Mouse (Mus musculus) neural tube, embryonic 12.5 days (tissue): ENCODE results near the gene Reep3. TPM values are rescaled to one million over a fixed set of nuclear protein-coding genes. Genes with fewer than 3 reads are reported as not detected.

Experiments
- ATAC-seq: fragments of 200-750 bp; cut with Nextera tagmentation; 2 replicates; pipeline ENCODE4 v1.8.0; 2017; ENCODE audit warnings: low read depth, mild to moderate bottlenecking, moderate TSS enrichment, moderate library complexity; ENCODE audit not compliant: low FRiP score
- H3K27ac ChIP-seq: fragments of 300-500 bp; sonication (generic); 2 replicates; pipeline ENCODE4 v1.5.1; 2016
- H3K27me3 ChIP-seq: fragments of 300-500 bp; sonication (generic); replicated peaks from 2 replicates; pipeline ENCODE4 v1.6.1; 2016; ENCODE audit warnings: mild to moderate bottlenecking
- H3K36me3 ChIP-seq: fragments of 300-500 bp; sonication (generic); 2 replicates; pipeline ENCODE4 v1.6.1; 2016; ENCODE audit warnings: mild to moderate bottlenecking
- H3K4me1 ChIP-seq: fragments of 300-500 bp; sonication (generic); 2 replicates; pipeline ENCODE4 v1.6.1; 2016
- H3K4me2 ChIP-seq: fragments of 300-500 bp; sonication (generic); replicated peaks from 2 replicates; pipeline ENCODE4 v1.6.1; 2016; ENCODE audit warnings: mild to moderate bottlenecking
- H3K4me3 ChIP-seq: fragments of 300-500 bp; sonication (generic); 2 replicates; pipeline ENCODE4 v1.5.1; 2016
- H3K9ac ChIP-seq: fragments of 300-500 bp; sonication (generic); 2 replicates; pipeline ENCODE4 v1.6.1; 2016; ENCODE audit warnings: mild to moderate bottlenecking
- H3K9me3 ChIP-seq: fragments of 300-500 bp; sonication (generic); 2 replicates; pipeline ENCODE4 v1.6.1; 2016; ENCODE audit warnings: mild to moderate bottlenecking
- WGBS: fragments of 180-500 bp; shearing (Covaris S2); methylation state at CpG from one replicate; pipeline ENCODE4 v1.1.7; 2016; 5-methylcytosine and 5-hydroxymethylcytosine counted together
- polyA plus RNA-seq: library from polyadenylated mRNA; unstranded; fragments of >200 nt; fragmentation: Nextera tagmentation; extraction: Ambion mirVana; gene quantifications from 2 replicates; pipeline ENCODE4 v1.2.1, GENCODE M21; 2016

The Reep3 gene
- polyA plus RNA-seq, 1 experiment from 2014 or later, result 57.5 TPM

DNA sequence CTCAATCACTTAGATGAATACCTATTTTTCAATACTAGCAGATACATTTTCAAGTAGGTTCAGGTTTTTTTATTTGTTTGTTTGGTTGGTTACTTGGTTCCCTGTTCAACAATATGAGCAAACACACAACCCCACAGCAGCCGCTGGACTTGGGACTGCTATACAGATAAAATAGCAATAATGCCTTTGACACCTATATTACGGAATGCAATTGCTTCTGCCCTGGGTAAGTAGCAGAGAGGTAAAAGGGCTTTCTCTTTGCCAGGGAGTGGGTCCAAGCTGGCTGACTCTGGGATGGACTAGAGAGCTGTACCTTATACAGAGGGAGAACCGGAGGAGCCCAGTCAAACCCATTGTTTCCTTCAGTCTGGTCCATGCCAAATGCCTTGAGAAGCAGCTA is 56.3 kb downstream of the Reep3 start:
- Histone ChIP-seq H3K9ac (no peak overlapping the region), H3K4me2 (no peak overlapping the region), H3K9me3 (no peaks in the 10 kb centered on the region), H3K36me3 (peaks cover 3% of the 10 kb centered on the region; the same call in 1 of the 2 replicates), H3K27me3 (no peaks in the 10 kb centered on the region), H3K4me3 (no peak overlapping the region), H3K27ac (no peak overlapping the region), H3K4me1 (peaks cover 8% of the 10 kb centered on the region)
- no peak for ATAC-seq
- 91% methylated on average over 3 of the region's 3 CpGs for WGBS

DNA sequence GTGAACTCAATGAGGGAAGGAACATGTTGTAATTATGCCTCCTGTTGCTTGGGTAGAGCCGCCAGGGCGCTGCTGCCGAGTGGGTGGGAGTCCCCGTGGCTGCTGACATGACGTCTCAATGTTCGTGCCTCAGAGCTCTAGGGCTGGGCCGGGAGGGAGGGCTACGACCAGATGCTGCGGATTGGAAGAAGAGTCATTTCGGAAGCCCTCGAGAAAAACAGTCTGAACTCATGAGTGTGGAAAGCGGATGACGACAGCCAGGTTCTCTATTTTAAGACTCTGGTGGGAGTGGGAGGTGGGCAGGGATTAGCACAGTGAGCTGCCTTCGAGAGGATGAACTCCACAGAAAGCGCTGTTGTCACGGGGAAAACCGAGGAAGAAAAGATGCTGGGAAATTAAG is 57.7 kb downstream of the Reep3 start:
- no peaks in the 10 kb centered on the region for H3K4me1 ChIP-seq

DNA sequence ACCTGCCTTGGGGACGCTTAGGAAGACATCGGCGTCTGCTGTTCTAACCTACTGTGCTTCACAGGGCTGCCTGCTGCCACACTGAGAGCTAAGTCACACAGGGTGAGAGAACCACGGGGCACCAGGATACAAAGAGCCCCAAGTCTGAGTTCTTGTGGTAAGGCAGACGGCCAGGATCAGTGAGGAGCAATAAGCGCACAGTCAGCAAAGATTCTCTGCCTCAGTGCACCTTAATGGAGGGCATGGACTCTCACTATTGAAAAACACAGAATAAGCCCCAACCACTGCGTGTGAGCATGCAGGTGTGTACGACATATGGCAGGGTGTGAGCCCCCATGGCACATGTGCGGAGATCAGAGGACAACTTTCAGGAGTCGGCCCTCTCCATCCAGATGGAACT is 60.2 kb downstream of the Reep3 start:
- 88% methylated on average over 10 of the region's 10 CpGs for WGBS
- Histone ChIP-seq H3K4me2 (no peak overlapping the region), H3K27me3 (no peaks in the 10 kb centered on the region), H3K27ac (no peak overlapping the region), H3K9me3 (no peaks in the 10 kb centered on the region), H3K4me3 (no peak overlapping the region), H3K9ac (no peak overlapping the region), H3K4me1 (no peaks in the 10 kb centered on the region), H3K36me3 (peaks cover 3% of the 10 kb centered on the region; the same call in 1 of the 2 replicates)
- ATAC-seq, result no peak

More for the DNA sequence above, 57.7 kb downstream of the Reep3 start:
- Histone ChIP-seq H3K27ac (no peak overlapping the region), H3K9me3 (no peaks in the 10 kb centered on the region), H3K27me3 (no peaks in the 10 kb centered on the region), H3K9ac (no peak overlapping the region), H3K4me2 (no peak overlapping the region), H3K36me3 (peaks cover 3% of the 10 kb centered on the region; the same call in 1 of the 2 replicates), H3K4me3 (no peak overlapping the region)
- WGBS, result 80% methylated on average over 17 of the region's 17 CpGs
- no peak for ATAC-seq

DNA sequence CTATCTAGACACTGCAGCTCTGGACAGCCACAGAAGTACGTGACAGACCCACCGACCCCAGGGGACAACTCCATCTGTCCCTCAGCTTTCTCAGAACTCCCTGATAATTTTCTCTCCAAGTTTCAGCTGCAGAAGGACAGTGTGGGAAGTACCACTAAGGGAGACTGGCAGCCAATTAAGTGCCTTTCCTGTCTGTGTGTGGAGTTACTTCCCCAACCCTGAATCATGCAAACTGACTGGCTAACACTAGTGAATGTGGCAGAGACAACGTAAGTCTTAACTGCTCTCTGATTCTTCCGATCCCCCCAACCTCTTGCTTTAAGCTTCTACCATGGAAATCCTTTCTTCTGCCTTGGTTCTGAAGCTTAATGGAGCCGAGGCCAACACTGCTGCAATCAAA is 60.6 kb downstream of the Reep3 start:
- H3K4me2 ChIP-seq, result no peak overlapping the region
- H3K27me3 ChIP-seq, result no peaks in the 10 kb centered on the region
- no peak overlapping the region for H3K4me3 ChIP-seq
- H3K4me1 ChIP-seq, result no peaks in the 10 kb centered on the region
- 86% methylated on average over 5 of the region's 5 CpGs for WGBS
- H3K9me3 ChIP-seq, result no peaks in the 10 kb centered on the region
- no peak overlapping the region for H3K27ac ChIP-seq
- no peak overlapping the region for H3K9ac ChIP-seq
- H3K36me3 ChIP-seq, result peaks cover 3% of the 10 kb centered on the region; the same call in 1 of the 2 replicates
- ATAC-seq, result no peak

DNA sequence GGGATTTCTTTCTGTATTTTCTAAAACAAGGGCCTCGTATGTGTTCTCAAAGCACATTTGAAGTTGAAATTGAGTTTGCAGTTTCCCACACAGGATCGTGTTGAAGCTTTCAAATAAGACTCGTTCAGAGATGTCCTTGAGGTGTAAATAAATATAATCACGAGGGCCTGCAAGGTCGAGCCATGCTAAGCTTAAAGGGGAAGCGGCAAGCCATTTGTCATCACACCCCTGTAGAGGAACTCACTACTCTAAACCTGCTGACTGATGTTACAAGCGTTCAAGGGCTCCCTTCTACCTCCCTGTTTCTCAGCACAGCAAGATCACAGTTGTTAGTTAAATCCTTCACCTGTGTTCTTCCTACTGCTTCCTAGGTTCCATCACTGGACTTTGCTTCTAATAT is 65.6 kb downstream of the Reep3 start:
- no peaks in the 10 kb centered on the region for H3K9me3 ChIP-seq
- H3K4me2 ChIP-seq, result no peak overlapping the region
- no peak overlapping the region for H3K27ac ChIP-seq
- WGBS, result 83% methylated on average over 7 of the region's 7 CpGs
- H3K9ac ChIP-seq, result no peak overlapping the region
- peaks cover 3% of the 10 kb centered on the region for H3K36me3 ChIP-seq
- H3K27me3 ChIP-seq, result no peaks in the 10 kb centered on the region
- no peak overlapping the region for H3K4me3 ChIP-seq
- peaks cover 4% of the 10 kb centered on the region; the same call in 1 of the 2 replicates for H3K4me1 ChIP-seq
- ATAC-seq, result no peak

DNA sequence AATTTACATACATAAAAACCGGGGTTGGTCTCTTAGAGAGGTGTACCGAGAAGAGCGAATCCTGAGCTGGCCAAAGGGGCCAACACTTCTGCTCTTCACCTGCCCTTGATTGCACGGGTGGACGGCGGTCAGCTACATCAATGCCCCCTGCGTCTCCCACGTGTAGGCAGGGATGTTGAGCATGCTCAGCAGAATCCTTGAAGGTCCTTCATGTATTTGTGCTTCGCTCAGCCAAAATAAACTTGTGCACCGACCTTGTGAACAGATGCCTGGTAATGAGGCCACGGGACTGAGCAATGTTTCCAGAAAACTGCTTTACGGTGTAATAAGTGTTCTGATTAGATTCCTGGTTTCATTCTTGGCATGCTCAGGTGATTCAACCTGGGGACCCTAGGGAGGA is 67.4 kb downstream of the Reep3 start:
- no peak overlapping the region for H3K4me3 ChIP-seq
- WGBS, result 77% methylated on average over 12 of the region's 12 CpGs
- peaks cover 11% of the 10 kb centered on the region for H3K4me1 ChIP-seq
- no peak overlapping the region for H3K9ac ChIP-seq
- no peak for ATAC-seq
- no peaks in the 10 kb centered on the region; the same call in 1 of the 2 replicates for H3K36me3 ChIP-seq
- no peak overlapping the region for H3K27ac ChIP-seq
- no peak overlapping the region for H3K4me2 ChIP-seq
- no peaks in the 10 kb centered on the region for H3K27me3 ChIP-seq
- no peaks in the 10 kb centered on the region for H3K9me3 ChIP-seq

DNA sequence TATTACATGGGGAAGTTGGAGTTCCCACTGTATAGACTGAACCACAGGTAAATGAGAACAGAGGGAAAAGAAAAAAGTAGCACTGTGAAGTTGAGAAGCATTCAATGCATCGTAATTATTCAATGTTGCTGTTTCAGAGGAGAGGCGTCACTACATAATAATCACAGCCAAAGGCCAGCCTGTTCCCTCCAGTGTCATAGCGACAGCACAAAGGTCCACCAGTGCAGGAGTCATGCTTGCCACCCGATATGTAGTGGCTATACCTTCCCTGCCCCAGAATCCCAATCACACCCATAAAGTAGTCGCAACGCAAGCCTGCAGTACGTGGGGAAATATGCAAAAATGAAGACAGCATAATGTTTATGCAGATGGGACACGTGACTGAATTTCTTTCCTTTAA is 70.4 kb downstream of the Reep3 start:
- H3K27ac ChIP-seq, result no peak overlapping the region
- no peak overlapping the region for H3K4me3 ChIP-seq
- 56% methylated on average over 8 of the region's 8 CpGs for WGBS
- H3K27me3 ChIP-seq, result no peaks in the 10 kb centered on the region
- H3K9ac ChIP-seq, result no peak overlapping the region
- H3K9me3 ChIP-seq, result no peaks in the 10 kb centered on the region
- H3K36me3 ChIP-seq, result peaks cover 7% of the 10 kb centered on the region
- H3K4me2 ChIP-seq, result no peak overlapping the region
- ATAC-seq, result peak; percentile 39; the same call in 1 of the 2 replicates
- H3K4me1 ChIP-seq, result peaks cover 11% of the 10 kb centered on the region

DNA sequence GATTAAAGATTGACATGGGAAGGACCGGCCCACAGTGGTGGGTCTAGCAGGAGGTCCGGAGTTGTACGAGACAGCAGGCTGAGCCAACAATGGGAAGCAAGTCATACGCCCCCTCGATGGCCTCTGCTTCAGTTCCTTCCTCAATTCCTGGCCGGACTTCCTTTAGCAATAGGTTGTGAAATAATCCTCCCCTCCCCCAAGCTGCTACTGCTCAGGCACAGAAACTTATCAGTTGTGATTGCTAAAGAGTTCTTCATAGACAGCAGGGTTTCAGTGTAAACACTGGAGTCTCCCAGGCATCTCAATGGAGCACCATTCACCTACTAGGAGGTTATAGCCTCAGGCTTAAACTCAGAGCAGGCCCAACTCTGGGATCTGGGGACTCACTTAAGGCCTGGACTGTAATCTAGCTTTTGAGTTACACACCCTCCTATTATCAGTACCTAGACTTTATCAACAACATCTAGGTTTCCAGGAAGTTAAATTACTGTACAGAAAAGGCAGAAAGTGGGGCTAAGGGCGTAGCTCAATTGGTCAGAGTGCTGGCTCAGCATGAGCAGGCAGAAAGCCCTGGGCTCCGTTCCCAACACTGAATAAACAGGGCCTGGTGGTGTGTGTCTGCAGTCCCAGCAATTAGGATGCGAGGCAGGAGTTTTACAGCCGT is 71.0 kb downstream of the Reep3 start:
- peak; percentile 76 for ATAC-seq
- peaks cover 11% of the 10 kb centered on the region for H3K4me1 ChIP-seq
- peaks cover 14% of the 10 kb centered on the region for H3K36me3 ChIP-seq
- no peak overlapping the region for H3K9ac ChIP-seq
- H3K4me3 ChIP-seq, result no peak overlapping the region
- peak overlapping the region; percentile 20; the same call in 1 of the 2 replicates for H3K27ac ChIP-seq
- no peaks in the 10 kb centered on the region for H3K9me3 ChIP-seq
- H3K4me2 ChIP-seq, result no peak overlapping the region
- 32% methylated on average over 10 of the region's 10 CpGs for WGBS
- H3K27me3 ChIP-seq, result no peaks in the 10 kb centered on the region

DNA sequence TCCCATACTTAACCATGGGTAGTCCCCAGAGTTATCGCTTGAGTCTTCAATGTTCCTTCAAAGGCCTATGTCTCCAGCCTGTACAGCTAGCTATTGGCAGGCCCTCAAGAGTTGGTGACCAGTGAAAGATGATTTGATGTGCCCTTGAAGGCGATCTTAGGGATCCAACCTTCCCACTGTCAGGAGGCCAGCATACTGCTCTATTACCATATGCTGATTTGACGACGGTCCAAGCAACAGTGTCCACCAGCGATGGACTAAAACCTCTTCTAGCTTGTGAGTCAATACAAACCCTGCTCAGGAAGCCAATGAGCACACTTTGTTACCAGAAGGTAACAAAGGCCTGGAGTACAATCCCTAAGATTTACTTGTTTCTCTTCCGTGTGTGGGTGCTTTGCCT is 72.4 kb downstream of the Reep3 start:
- 95% methylated on average over 6 of the region's 6 CpGs for WGBS
- H3K27me3 ChIP-seq, result no peaks in the 10 kb centered on the region
- H3K9me3 ChIP-seq, result no peaks in the 10 kb centered on the region
- H3K4me1 ChIP-seq, result peaks cover 11% of the 10 kb centered on the region
- no peak for ATAC-seq
- H3K9ac ChIP-seq, result no peak overlapping the region
- H3K36me3 ChIP-seq, result peaks cover 16% of the 10 kb centered on the region
- no peak overlapping the region for H3K4me2 ChIP-seq
- H3K27ac ChIP-seq, result no peak overlapping the region
- no peak overlapping the region for H3K4me3 ChIP-seq

DNA sequence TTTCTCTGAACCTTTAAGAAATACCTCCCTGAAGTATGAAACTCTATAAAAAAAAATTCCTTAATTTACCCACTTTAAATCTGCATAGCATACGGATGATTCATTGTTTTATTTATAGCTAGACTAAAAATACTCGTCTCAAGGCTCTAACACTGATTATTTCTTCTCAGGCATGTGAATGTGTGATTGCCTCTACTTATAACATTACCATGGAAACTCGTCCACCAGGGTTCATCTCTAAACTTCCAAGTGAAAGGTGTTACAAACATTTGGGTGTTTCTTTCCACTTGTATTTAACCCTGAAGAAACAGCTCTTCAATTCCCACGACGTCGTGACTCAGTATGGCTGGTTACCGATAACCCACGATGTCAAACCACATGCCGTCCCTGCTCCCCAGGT is 73.7 kb downstream of the Reep3 start:
- Histone ChIP-seq H3K27me3 (no peaks in the 10 kb centered on the region), H3K9ac (no peak overlapping the region), H3K9me3 (no peaks in the 10 kb centered on the region), H3K4me3 (no peak overlapping the region), H3K36me3 (peaks cover 16% of the 10 kb centered on the region), H3K4me2 (no peak overlapping the region), H3K27ac (no peak overlapping the region), H3K4me1 (peaks cover 14% of the 10 kb centered on the region)
- 95% methylated on average over 9 of the region's 9 CpGs for WGBS
- no peak for ATAC-seq

DNA sequence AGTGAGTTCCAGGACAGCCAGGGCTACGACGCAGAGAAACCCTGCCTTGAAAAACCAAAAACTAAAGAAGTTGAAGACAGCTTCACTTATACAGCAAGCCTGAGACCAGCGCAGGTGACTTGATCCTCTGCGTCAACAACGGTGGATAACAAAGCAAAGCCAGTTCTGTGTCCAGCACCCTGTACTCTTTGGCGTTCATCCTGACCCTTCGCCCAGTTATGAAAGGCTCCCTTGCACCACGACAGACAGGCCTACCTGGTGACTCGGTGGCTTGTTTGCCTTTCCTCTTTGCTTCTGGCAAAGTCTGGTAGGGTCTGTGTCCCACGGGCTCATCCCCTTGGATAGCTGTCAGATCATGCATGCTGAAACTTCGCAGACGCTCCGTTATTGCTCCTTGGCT is 75.3 kb downstream of the Reep3 start:
- Histone ChIP-seq H3K4me2 (no peak overlapping the region), H3K27me3 (no peaks in the 10 kb centered on the region), H3K4me3 (no peak overlapping the region), H3K9ac (no peak overlapping the region), H3K9me3 (no peaks in the 10 kb centered on the region), H3K4me1 (peaks cover 26% of the 10 kb centered on the region), H3K27ac (no peak overlapping the region), H3K36me3 (peaks cover 16% of the 10 kb centered on the region)
- ATAC-seq, result no peak
- WGBS, result 95% methylated on average over 13 of the region's 13 CpGs

DNA sequence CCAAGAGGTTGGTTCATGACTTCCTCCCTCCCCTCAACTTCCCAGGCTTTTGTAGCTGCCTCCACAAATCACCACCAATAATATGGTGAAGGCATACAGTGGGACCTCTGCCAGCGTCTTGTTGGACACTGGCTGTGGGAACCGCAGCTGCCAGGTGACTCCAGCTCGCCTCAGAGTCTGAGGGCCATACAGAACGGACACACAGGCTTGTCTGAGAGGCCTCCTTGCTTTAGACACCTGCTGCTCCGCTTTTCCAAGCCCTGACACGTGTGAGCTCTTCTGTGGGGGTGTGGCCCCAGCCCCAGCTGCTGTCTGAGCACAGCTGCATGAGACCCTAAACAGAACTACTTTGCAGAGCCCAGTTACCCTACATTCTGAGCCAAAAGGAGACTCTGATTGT is 77.9 kb downstream of the Reep3 start:
- no peaks in the 10 kb centered on the region for H3K27me3 ChIP-seq
- WGBS, result 22% methylated on average over 6 of the region's 6 CpGs
- H3K4me2 ChIP-seq, result no peak overlapping the region
- H3K9me3 ChIP-seq, result no peaks in the 10 kb centered on the region
- no peak overlapping the region for H3K27ac ChIP-seq
- ATAC-seq, result peak; percentile 93
- no peak overlapping the region for H3K9ac ChIP-seq
- H3K4me3 ChIP-seq, result no peak overlapping the region
- peaks cover 26% of the 10 kb centered on the region for H3K36me3 ChIP-seq
- H3K4me1 ChIP-seq, result peaks cover 15% of the 10 kb centered on the region

DNA sequence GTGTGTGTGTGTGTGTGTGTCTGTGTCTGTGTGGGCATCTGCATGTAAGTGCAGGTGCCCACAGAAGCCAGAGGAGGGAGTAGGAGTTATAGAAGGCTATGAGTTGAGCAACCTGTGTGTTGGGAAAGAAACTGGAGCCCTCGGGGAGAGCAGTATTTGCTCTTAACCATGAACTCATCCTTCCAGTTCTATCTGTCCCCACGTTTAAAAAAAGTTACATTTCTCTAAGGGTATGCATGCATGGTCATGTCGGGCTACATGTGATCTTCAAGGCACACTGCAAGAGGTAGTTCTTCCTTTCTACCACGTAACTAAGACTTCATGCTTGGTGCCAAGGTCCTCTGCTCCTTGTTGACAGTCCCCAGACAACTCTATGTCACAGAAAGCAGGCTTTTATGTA is 78.9 kb downstream of the Reep3 start:
- Histone ChIP-seq H3K4me2 (no peak overlapping the region), H3K9me3 (no peaks in the 10 kb centered on the region), H3K36me3 (peaks cover 26% of the 10 kb centered on the region), H3K27ac (no peak overlapping the region), H3K27me3 (no peaks in the 10 kb centered on the region), H3K4me1 (peaks cover 15% of the 10 kb centered on the region), H3K4me3 (no peak overlapping the region), H3K9ac (no peak overlapping the region)
- ATAC-seq, result no peak
- 93% methylated on average over 4 of the region's 4 CpGs for WGBS
